30 mouse cellular contexts compared by ENCODE assay signal in genomic region chr13:6040132-6040531, GRCm38 (mm10).
A peak's percentile ranks its signal among the peaks of the same experiment; 100 is the strongest.
DNase-seq lines count a peak whose midpoint lies in the region; ATAC-seq and TF ChIP-seq lines count a peak whose summit lies in the region.
"Had no signal": no experiment of that assay in that cellular context is flagged by ENCODE, and none has a peak within 500 bp of the region (broad histone marks: within the 10 kb centered on the region; RNA-seq: fewer than 3 reads in every experiment).

No protein-coding gene starts in this region.

- H3K4me1 ChIP-seq in forebrain, embryonic 11.5 days (replicated peaks; ENCODE audit: control insufficient read depth, insufficient read depth, low read length) = no peaks in the 10 kb centered on the region; the same call in 1 of the 2 replicates
- H3K4me1 ChIP-seq in forebrain, embryonic 13.5 days = peaks cover 7% of the 10 kb centered on the region
- no peaks in the 10 kb centered on the region for H3K4me1 ChIP-seq in kidney, postnatal 0 days (replicated peaks; ENCODE audit: insufficient read depth, low read length)
- H3K4me1 ChIP-seq in neural tube, embryonic 15.5 days = peaks cover 11% of the 10 kb centered on the region; the same call in 1 of the 2 replicates
- H3K4me1 ChIP-seq: hindbrain, embryonic 10.5 days; limb, embryonic 15.5 days; megakaryocyte, embryonic 14.5 days had no signal

- H3K9me3 ChIP-seq in forebrain, embryonic 11.5 days (ENCODE audit: control insufficient read depth, low read length) = no peaks in the 10 kb centered on the region
- H3K9me3 ChIP-seq in forebrain, embryonic 13.5 days (replicated peaks) = no peaks in the 10 kb centered on the region
- no peaks in the 10 kb centered on the region for H3K9me3 ChIP-seq in kidney, postnatal 0 days (replicated peaks; ENCODE audit: low read length)
- H3K9me3 ChIP-seq in neural tube, embryonic 15.5 days (replicated peaks) = no peaks in the 10 kb centered on the region
- H3K9me3 ChIP-seq: G1E; heart, embryonic 12.5 days; hindbrain, embryonic 10.5 days; limb, embryonic 15.5 days; megakaryocyte, embryonic 14.5 days; midbrain, embryonic 15.5 days had no signal

- H3K27ac ChIP-seq in forebrain, embryonic 11.5 days (ENCODE audit: low read depth, low read length) = no peak overlapping the region
- no peak overlapping the region for H3K27ac ChIP-seq in forebrain, embryonic 13.5 days
- H3K27ac ChIP-seq in kidney, postnatal 0 days = no peak overlapping the region
- H3K27ac ChIP-seq in neural tube, embryonic 15.5 days (replicated peaks) = no peak overlapping the region
- H3K27ac ChIP-seq: hindbrain, embryonic 10.5 days; limb, embryonic 15.5 days; liver, embryonic 14.5 days; midbrain, embryonic 15.5 days had no signal

- no peaks in the 10 kb centered on the region for H3K27me3 ChIP-seq in forebrain, embryonic 11.5 days (ENCODE audit: control insufficient read depth, insufficient read depth, low read length)
- H3K27me3 ChIP-seq in forebrain, embryonic 13.5 days = no peaks in the 10 kb centered on the region
- H3K27me3 ChIP-seq in kidney, postnatal 0 days (ENCODE audit: insufficient read depth, low read length) = no peaks in the 10 kb centered on the region
- H3K27me3 ChIP-seq in neural tube, embryonic 15.5 days (replicated peaks) = no peaks in the 10 kb centered on the region
- H3K27me3 ChIP-seq: heart, embryonic 12.5 days; limb, embryonic 15.5 days; megakaryocyte, embryonic 14.5 days; midbrain, embryonic 15.5 days; Patski had no signal

- H3K4me2 ChIP-seq in forebrain, embryonic 11.5 days (ENCODE audit: low read depth, low read length, severe bottlenecking) = no peak overlapping the region
- no peak overlapping the region for H3K4me2 ChIP-seq in forebrain, embryonic 13.5 days
- no peak overlapping the region for H3K4me2 ChIP-seq in kidney, postnatal 0 days (ENCODE audit: low read length)
- no peak overlapping the region for H3K4me2 ChIP-seq in neural tube, embryonic 15.5 days
- H3K4me2 ChIP-seq: heart, embryonic 12.5 days; limb, embryonic 15.5 days; lung, embryonic 14.5 days; midbrain, embryonic 15.5 days had no signal

- no peak for DNase-seq in forebrain, embryonic 11.5 days (ENCODE audit: low spot score)
- peak; percentile 7 for DNase-seq in kidney, postnatal 0 days (ENCODE audit: low spot score)
- DNase-seq in kidney, adult 18-20 months = no peak
- DNase-seq in ZHBTc4 (ENCODE audit: low read depth, low spot score) = peak; percentile 50
- no peak for DNase-seq in ovary, adult 18-20 months (ENCODE audit: low spot score)
- no peak for DNase-seq in heart, adult 18-20 months
- DNase-seq: adrenal gland, postnatal 14 days; cerebellum, adult 2 months; cerebellum, postnatal 25 days; gastrocnemius, postnatal 10 days; heart, adult 11 months; heart, postnatal 10 days; left cerebral cortex, postnatal 4 days; lung, embryonic 14.5 days; right cerebral cortex, adult 18-20 months; right cerebral cortex, postnatal 4 days; thymus, adult 18-20 months; thymus, postnatal 36 days had no signal

- peak; percentile 67 for ATAC-seq in forebrain, embryonic 11.5 days (replicated peaks; ENCODE audit: low FRiP score)
- ATAC-seq in forebrain, embryonic 13.5 days = no peak
- ATAC-seq in kidney, postnatal 0 days (replicated peaks; ENCODE audit: low FRiP score, low read depth) = no peak
- ATAC-seq in neural tube, embryonic 15.5 days (ENCODE audit: low FRiP score) = peak; percentile 62; the same call in 1 of the 2 replicates
- ATAC-seq: activated CD4-positive, CD25-positive, alpha-beta regulatory T cell, adult 4 months; intestine, postnatal 0 days; midbrain, embryonic 15.5 days; Patski had no signal

- TF ChIP-seq CTCF in kidney, postnatal 0 days (IDR thresholded peaks at IDR 0.05; ENCODE audit: low read depth) = no peak

- WGBS in forebrain, embryonic 11.5 days = 30% methylated on average over 7 of the region's 7 CpGs
- 21% methylated on average over 7 of the region's 7 CpGs for WGBS in forebrain, embryonic 13.5 days
- 39% methylated on average over 7 of the region's 7 CpGs for WGBS in kidney, postnatal 0 days
- 17% methylated on average over 7 of the region's 7 CpGs for WGBS in neural tube, embryonic 15.5 days

- no peak overlapping the region for H3K9ac ChIP-seq in forebrain, embryonic 11.5 days (ENCODE audit: low read length)
- no peak overlapping the region for H3K9ac ChIP-seq in forebrain, embryonic 13.5 days
- no peak overlapping the region for H3K9ac ChIP-seq in kidney, postnatal 0 days (ENCODE audit: low read depth, low read length)
- H3K9ac ChIP-seq in neural tube, embryonic 15.5 days (replicated peaks) = no peak overlapping the region
- H3K9ac ChIP-seq: heart, embryonic 12.5 days; limb, embryonic 15.5 days; liver, embryonic 14.5 days; lung, embryonic 14.5 days; midbrain, embryonic 15.5 days had no signal

- H3K36me3 ChIP-seq in forebrain, embryonic 11.5 days (ENCODE audit: control insufficient read depth, insufficient read depth, low read length) = no peaks in the 10 kb centered on the region
- H3K36me3 ChIP-seq in forebrain, embryonic 13.5 days (ENCODE audit: poor library complexity, severe bottlenecking) = no peaks in the 10 kb centered on the region
- no peaks in the 10 kb centered on the region for H3K36me3 ChIP-seq in kidney, postnatal 0 days (ENCODE audit: insufficient read depth, low read length)
- no peaks in the 10 kb centered on the region for H3K36me3 ChIP-seq in neural tube, embryonic 15.5 days
- H3K36me3 ChIP-seq: G1E; heart, embryonic 12.5 days; hindbrain, embryonic 10.5 days; limb, embryonic 15.5 days; midbrain, embryonic 15.5 days had no signal

- H3K4me3 ChIP-seq in forebrain, embryonic 11.5 days (ENCODE audit: low read depth, low read length) = no peak overlapping the region
- H3K4me3 ChIP-seq in forebrain, embryonic 13.5 days = no peak overlapping the region
- no peak overlapping the region for H3K4me3 ChIP-seq in kidney, postnatal 0 days (replicated peaks; ENCODE audit: low read depth, low read length)
- H3K4me3 ChIP-seq in neural tube, embryonic 15.5 days (replicated peaks) = no peak overlapping the region
- H3K4me3 ChIP-seq: heart, embryonic 12.5 days; hindbrain, embryonic 10.5 days; limb, embryonic 15.5 days; megakaryocyte, embryonic 14.5 days; midbrain, embryonic 15.5 days had no signal

Comparison
In these comparisons a context has a peak if more than half of its experiments do, and no peak if none do; other contexts are left out.
1. ATAC-seq: peak in forebrain, embryonic 11.5 days (single experiment) and neural tube, embryonic 15.5 days (single experiment); none in forebrain, embryonic 13.5 days (single experiment) and kidney, postnatal 0 days (single experiment).
2. DNase-seq: peak in kidney, postnatal 0 days (single experiment) and ZHBTc4 (single experiment); none in forebrain, embryonic 11.5 days (single experiment), kidney, adult 18-20 months (single experiment), ovary, adult 18-20 months (single experiment) and heart, adult 18-20 months (0 of 2).